In genomic region chr2:154604156-154604555, GRCm38 (mm10) we compare ENCODE assay signal across 8 mouse cellular contexts. TPM values are rescaled to one million over a fixed set of nuclear protein-coding genes. Genes with fewer than 3 reads are reported as not detected.
A peak's percentile ranks its signal among the peaks of the same experiment; 100 is the strongest.
DNase-seq lines count a peak whose midpoint lies in the region; ATAC-seq and TF ChIP-seq lines count a peak whose summit lies in the region.

No protein-coding gene starts in this region.

- no peak for ATAC-seq in neural tube, embryonic 11.5 days (ENCODE audit: insufficient read depth, low FRiP score, low TSS enrichment)
- ATAC-seq in forebrain, embryonic 14.5 days: no peak
- ATAC-seq in liver, postnatal 0 days: no peak

- WGBS in neural tube, embryonic 11.5 days: 41% methylated on average over 7 of the region's 7 CpGs
- 51% methylated on average over 7 of the region's 7 CpGs for WGBS in forebrain, embryonic 14.5 days
- 18% methylated on average over 7 of the region's 7 CpGs for WGBS in liver, postnatal 0 days (ENCODE audit: insufficient replicate concordance)

- H3K9ac ChIP-seq in neural tube, embryonic 11.5 days (ENCODE audit: low read length): no peak overlapping the region
- no peak overlapping the region for H3K9ac ChIP-seq in forebrain, embryonic 14.5 days (ENCODE audit: low read length)
- H3K9ac ChIP-seq in liver, postnatal 0 days (replicated peaks): peak overlapping the region; percentile 66

- no peaks in the 10 kb centered on the region for H3K27me3 ChIP-seq in neural tube, embryonic 11.5 days (ENCODE audit: control insufficient read depth, insufficient read depth, low read length)
- no peaks in the 10 kb centered on the region for H3K27me3 ChIP-seq in forebrain, embryonic 14.5 days (replicated peaks; ENCODE audit: control insufficient read depth, insufficient read depth, low read length)
- H3K27me3 ChIP-seq in liver, postnatal 0 days (ENCODE audit: insufficient read depth, low read length): no peaks in the 10 kb centered on the region

- H3K4me3 ChIP-seq in neural tube, embryonic 11.5 days (ENCODE audit: low read depth, low read length): peak overlapping the region; percentile 21; the same call in 1 of the 2 replicates
- H3K4me3 ChIP-seq in forebrain, embryonic 14.5 days (ENCODE audit: low read depth, low read length): peak overlapping the region; percentile 8; the same call in 1 of the 2 replicates
- peak overlapping the region; percentile 80 for H3K4me3 ChIP-seq in liver, postnatal 0 days (ENCODE audit: low read depth, low read length)

- TF ChIP-seq EP300 in liver, postnatal 0 days (IDR thresholded peaks at IDR 0.05; ENCODE audit: low read depth): 0 out of 2 replicates have a peak, but pooled peaks have one; percentile 5

- H3K9me3 ChIP-seq in neural tube, embryonic 11.5 days (ENCODE audit: control insufficient read depth, low read length): no peaks in the 10 kb centered on the region
- no peaks in the 10 kb centered on the region for H3K9me3 ChIP-seq in forebrain, embryonic 14.5 days (replicated peaks; ENCODE audit: control insufficient read depth, low read length)
- no peaks in the 10 kb centered on the region for H3K9me3 ChIP-seq in liver, postnatal 0 days (ENCODE audit: low read length)

- H3K4me1 ChIP-seq in neural tube, embryonic 11.5 days (ENCODE audit: control insufficient read depth, insufficient read depth, low read length): no peaks in the 10 kb centered on the region
- peaks cover 5% of the 10 kb centered on the region for H3K4me1 ChIP-seq in forebrain, embryonic 14.5 days (ENCODE audit: control insufficient read depth, insufficient read depth, low read length)
- peaks cover 21% of the 10 kb centered on the region for H3K4me1 ChIP-seq in liver, postnatal 0 days (ENCODE audit: insufficient read depth)

- H3K27ac ChIP-seq in neural tube, embryonic 11.5 days (ENCODE audit: low read depth, low read length): no peak overlapping the region
- H3K27ac ChIP-seq in forebrain, embryonic 14.5 days (ENCODE audit: low read depth, low read length): no peak overlapping the region
- peak overlapping the region; percentile 90 for H3K27ac ChIP-seq in liver, postnatal 0 days (ENCODE audit: low read depth)

- peak overlapping the region; percentile 42 for H3K4me2 ChIP-seq in neural tube, embryonic 11.5 days (ENCODE audit: low read depth)
- H3K4me2 ChIP-seq in forebrain, embryonic 14.5 days (ENCODE audit: low read length): peak overlapping the region; percentile 40
- H3K4me2 ChIP-seq in liver, postnatal 0 days (ENCODE audit: low read depth, low read length): peak overlapping the region; percentile 79

- no peaks in the 10 kb centered on the region for H3K36me3 ChIP-seq in neural tube, embryonic 11.5 days (ENCODE audit: control insufficient read depth, insufficient read depth, low read length)
- no peaks in the 10 kb centered on the region for H3K36me3 ChIP-seq in forebrain, embryonic 14.5 days (ENCODE audit: control insufficient read depth, insufficient read depth, low read length)
- H3K36me3 ChIP-seq in liver, postnatal 0 days (replicated peaks; ENCODE audit: insufficient read depth, low read length): 0 out of 2 replicates have a peak, but pooled peaks cover 3% of the 10 kb centered on the region

- TF ChIP-seq CTCF in liver, postnatal 0 days (IDR thresholded peaks at IDR 0.05; ENCODE audit: low read depth): no peak

- DNase-seq in neural tube, embryonic 11.5 days (ENCODE audit: low spot score): no peak
- no peak for DNase-seq in neural tube, embryonic 10.5 days (ENCODE audit: extremely low spot score, low spot score)
- no peak for DNase-seq in forebrain, embryonic 14.5 days (ENCODE audit: low spot score)
- no peak for DNase-seq in liver, postnatal 0 days
- DNase-seq in thymus, postnatal 14 days: peak; percentile 71
- DNase-seq in spleen, adult 12 weeks (ENCODE audit: low spot score): no peak
- DNase-seq in embryo, embryonic 10 days (ENCODE audit: low spot score): no peak
- DNase-seq in kidney, postnatal 36 days: no peak

RNA-seq across cellular contexts. Expression of gene Pxmp4, which starts 0.6 kb away (rescaled TPM):
- 14.5 and 15.1 TPM in 2 replicates for polyA plus RNA-seq in neural tube, embryonic 11.5 days (2014; fragmentation: Nextera tagmentation; extraction: Ambion mirVana)
- polyA plus RNA-seq in forebrain, embryonic 14.5 days (2014; fragmentation: Nextera tagmentation; extraction: Ambion mirVana): 14.8 and 15.2 TPM in 2 replicates
- 64.2 and 68.5 TPM in 2 replicates for polyA plus RNA-seq in liver, postnatal 0 days (2015; fragmentation: Nextera tagmentation; extraction: Ambion mirVana)

RNA-seq across cellular contexts. Expression of gene Zfp341, which starts 8.9 kb away (rescaled TPM):
- polyA plus RNA-seq in neural tube, embryonic 11.5 days (2014; fragmentation: Nextera tagmentation; extraction: Ambion mirVana): 0.87 and 1.5 TPM in 2 replicates
- polyA plus RNA-seq in forebrain, embryonic 14.5 days (2014; fragmentation: Nextera tagmentation; extraction: Ambion mirVana): 2.2 and 2.4 TPM in 2 replicates
- 0.75 and 0.85 TPM in 2 replicates for polyA plus RNA-seq in liver, postnatal 0 days (2015; fragmentation: Nextera tagmentation; extraction: Ambion mirVana)

RNA-seq across cellular contexts. Expression of gene 4930519P11Rik, which starts 9.1 kb away (rescaled TPM):
- polyA plus RNA-seq in neural tube, embryonic 11.5 days (2014; fragmentation: Nextera tagmentation; extraction: Ambion mirVana): not detected in 2 replicates
- polyA plus RNA-seq in forebrain, embryonic 14.5 days (2014; fragmentation: Nextera tagmentation; extraction: Ambion mirVana): 0.65 TPM in 1 of 2 replicates, not detected in the other
- 0.40 and 0.45 TPM in 2 replicates for polyA plus RNA-seq in liver, postnatal 0 days (2015; fragmentation: Nextera tagmentation; extraction: Ambion mirVana)

RNA-seq across cellular contexts. Expression of gene E2f1, which starts 34.5 kb away (rescaled TPM):
- polyA plus RNA-seq in neural tube, embryonic 11.5 days (2014; fragmentation: Nextera tagmentation; extraction: Ambion mirVana): 13.1 and 13.9 TPM in 2 replicates
- polyA plus RNA-seq in forebrain, embryonic 14.5 days (2014; fragmentation: Nextera tagmentation; extraction: Ambion mirVana): 3.5 and 5.0 TPM in 2 replicates
- polyA plus RNA-seq in liver, postnatal 0 days (2015; fragmentation: Nextera tagmentation; extraction: Ambion mirVana): 7.3 and 7.4 TPM in 2 replicates

RNA-seq across cellular contexts. Expression of gene Necab3, which starts 45.5 kb away (rescaled TPM):
- polyA plus RNA-seq in neural tube, embryonic 11.5 days (2014; fragmentation: Nextera tagmentation; extraction: Ambion mirVana): 9.2 and 10.4 TPM in 2 replicates
- polyA plus RNA-seq in forebrain, embryonic 14.5 days (2014; fragmentation: Nextera tagmentation; extraction: Ambion mirVana): 19.8 and 23.6 TPM in 2 replicates
- 0.13 and 0.19 TPM in 2 replicates for polyA plus RNA-seq in liver, postnatal 0 days (2015; fragmentation: Nextera tagmentation; extraction: Ambion mirVana)

Comparison
In these comparisons a context has a peak if more than half of its experiments do, and no peak if none do; other contexts are left out.
1. H3K4me3 ChIP-seq: peak in every context shown above with its lines; median percentile 80 in liver, postnatal 0 days; 21 in neural tube, embryonic 11.5 days; 8 in forebrain, embryonic 14.5 days.